Mouse (Mus musculus) intestine, embryonic 16.5 days (tissue): ENCODE measurements around the gene Tubgcp3. TPM values are rescaled to one million over a fixed set of nuclear protein-coding genes. Genes with fewer than 3 reads are reported as not detected.

Experiments
- ATAC-seq: fragments of 200-750 bp; cut with Nextera tagmentation; 2 replicates; pipeline ENCODE4 v1.8.0; 2017; ENCODE audit warnings: moderate TSS enrichment, moderate library complexity
- H3K27ac ChIP-seq: fragments of 300-500 bp; sonication (generic); 2 replicates; pipeline ENCODE4 v1.5.1; 2014; ENCODE audit warnings: mild to moderate bottlenecking, low read length
- H3K27me3 ChIP-seq: fragments of 300-500 bp; sonication (generic); replicated peaks from 2 replicates; pipeline ENCODE4 v1.6.1; 2014; ENCODE audit warnings: low read length, control low read depth, mixed read lengths; ENCODE audit not compliant: control insufficient read depth, insufficient read depth
- H3K36me3 ChIP-seq: fragments of 300-500 bp; sonication (generic); 2 replicates; pipeline ENCODE4 v1.6.1; 2014; ENCODE audit warnings: low read length, control low read depth; ENCODE audit not compliant: control insufficient read depth, insufficient read depth
- H3K4me1 ChIP-seq: fragments of 300-500 bp; sonication (generic); 2 replicates; pipeline ENCODE4 v1.6.1; 2014; ENCODE audit warnings: low read length, control low read depth, mixed read lengths; ENCODE audit not compliant: control insufficient read depth, insufficient read depth
- H3K4me2 ChIP-seq: fragments of 300-500 bp; sonication (generic); 2 replicates; pipeline ENCODE4 v1.6.1; 2014; ENCODE audit warnings: low read depth, low read length, control low read depth
- H3K4me3 ChIP-seq: fragments of 300-500 bp; sonication (generic); 2 replicates; pipeline ENCODE4 v1.5.1; 2014; ENCODE audit warnings: mild to moderate bottlenecking, low read length
- H3K9ac ChIP-seq: fragments of 300-500 bp; sonication (generic); 2 replicates; pipeline ENCODE4 v1.6.1; 2014; ENCODE audit warnings: low read depth, low read length
- H3K9me3 ChIP-seq: fragments of 300-500 bp; sonication (generic); 2 replicates; pipeline ENCODE4 v1.6.1; 2016; ENCODE audit warnings: low read length, control low read depth; ENCODE audit not compliant: control insufficient read depth
- WGBS: fragments of 180-500 bp; shearing (Covaris S2); extraction: QIAGEN DNeasy Blood & Tissue Kit; methylation state at CpG from one replicate; pipeline ENCODE4 v1.1.7; 2014; 5-methylcytosine and 5-hydroxymethylcytosine counted together
- polyA plus RNA-seq: library from polyadenylated mRNA; unstranded; fragments of >200 nt; fragmentation: Nextera tagmentation; extraction: Ambion mirVana; gene quantifications from 2 replicates; pipeline ENCODE4 v1.2.1, GENCODE M21; 2015

Tubgcp3 gene
- 34.4 and 37.6 TPM in 2 replicates for polyA plus RNA-seq

DNA sequence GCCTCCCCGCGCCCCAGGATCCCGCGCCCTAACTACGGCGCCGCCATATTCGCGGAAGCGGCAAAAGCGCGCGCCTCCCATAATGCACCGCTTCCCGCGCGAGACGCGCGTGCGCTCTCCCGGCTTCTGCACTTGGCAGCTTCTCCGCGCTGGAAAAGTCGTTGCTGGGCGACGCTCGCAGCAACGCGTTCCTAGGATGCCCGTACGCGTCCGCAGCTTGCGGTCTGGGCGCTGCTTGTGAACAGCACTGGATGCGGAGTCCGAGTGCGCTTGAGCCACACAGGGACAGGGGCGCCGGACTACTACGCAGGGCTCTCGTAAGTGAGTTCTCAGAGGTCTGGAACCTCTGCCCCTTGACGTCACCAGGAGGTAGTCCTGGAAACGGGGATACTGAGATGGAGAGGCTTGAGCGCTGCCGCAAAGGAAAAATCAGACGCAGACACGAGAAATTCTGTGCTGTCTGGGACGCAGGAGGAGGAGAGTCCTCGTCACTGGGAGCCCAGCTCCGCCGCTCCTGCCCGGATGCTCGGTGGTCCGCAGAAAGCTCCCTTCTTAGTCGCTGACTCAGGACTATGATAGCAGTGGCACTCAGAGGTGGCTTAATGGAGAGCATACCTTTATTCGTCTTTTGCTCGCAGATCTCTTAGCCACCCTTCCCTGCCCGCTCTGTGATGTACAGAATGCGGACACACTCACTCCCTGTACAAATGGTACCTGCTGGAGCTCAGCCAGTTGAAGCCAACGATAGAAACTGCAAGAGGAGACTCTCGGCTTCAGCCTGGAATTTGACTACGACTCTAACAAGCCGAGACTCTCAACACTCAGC lies at the start of gene Tubgcp3:
Gene Tubgcp3, minus strand, starts transcription at position 193 of the 826 bp plus-strand sequence.
- under 1% methylated on average over 65 of the region's 65 CpGs for WGBS
- Histone ChIP-seq H3K9ac (peak within 1 kb of the TSS; percentile 87), H3K4me3 (peak within 1 kb of the TSS; percentile 72), H3K4me1 (peaks cover 9% of the 10 kb centered on the region; the same call in 1 of the 2 replicates), H3K9me3 (no peaks in the 10 kb centered on the region), H3K4me2 (peak within 1 kb of the TSS; percentile 67), H3K36me3 (no peaks in the 10 kb centered on the region), H3K27me3 (no peaks in the 10 kb centered on the region), H3K27ac (peak within 1 kb of the TSS; percentile 36)
- peak; percentile 94 for ATAC-seq

GRCm38 (mm10) chr8:12719091-12719490 lies 47.0 kb upstream of the Tubgcp3 start:
- H3K4me2 ChIP-seq: no peak overlapping the region
- no peaks in the 10 kb centered on the region for H3K36me3 ChIP-seq
- H3K9ac ChIP-seq: no peak overlapping the region
- H3K27me3 ChIP-seq: no peaks in the 10 kb centered on the region
- H3K9me3 ChIP-seq: no peaks in the 10 kb centered on the region
- 52% methylated on average over 9 of the region's 9 CpGs for WGBS
- peaks cover 10% of the 10 kb centered on the region for H3K4me1 ChIP-seq
- no peak overlapping the region for H3K27ac ChIP-seq
- no peak overlapping the region for H3K4me3 ChIP-seq
- ATAC-seq: no peak

DNA sequence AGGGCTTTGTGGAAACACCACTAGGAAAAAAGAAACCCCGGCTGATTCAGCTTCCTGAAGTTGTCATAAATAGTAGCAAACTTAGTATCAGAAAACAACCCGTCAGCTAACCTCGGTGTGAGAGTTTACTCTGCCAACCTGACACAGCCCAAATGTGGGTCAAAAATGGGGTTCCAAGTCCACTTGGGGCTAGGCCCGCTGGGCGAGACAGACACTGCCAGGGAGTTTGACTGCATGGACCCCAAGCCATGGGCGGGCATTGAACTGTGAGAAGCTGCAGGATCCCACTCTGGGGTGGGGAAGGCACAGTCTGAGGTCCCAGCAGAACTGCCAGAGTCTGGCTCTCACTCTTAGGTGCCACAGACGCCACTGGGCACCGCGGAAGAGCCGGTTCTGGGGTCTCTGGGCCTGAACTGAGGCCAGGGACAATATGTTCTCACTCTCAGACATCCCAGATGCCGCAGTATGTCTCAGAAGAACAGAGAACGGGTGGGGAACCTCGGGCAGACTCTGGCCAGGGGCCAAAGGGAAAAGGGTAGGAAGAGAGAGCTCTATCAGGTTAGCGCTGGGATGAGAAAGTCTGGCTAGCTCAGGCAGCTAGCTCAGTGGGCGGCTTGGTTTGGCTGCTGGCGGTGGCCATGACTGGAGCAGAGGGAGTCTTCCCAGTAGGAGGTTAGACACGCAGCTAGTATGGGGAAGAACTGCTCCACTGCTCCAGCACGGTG lies 44.0 kb upstream of the Tubgcp3 start:
- no peak overlapping the region for H3K9ac ChIP-seq
- ATAC-seq: no peak

DNA sequence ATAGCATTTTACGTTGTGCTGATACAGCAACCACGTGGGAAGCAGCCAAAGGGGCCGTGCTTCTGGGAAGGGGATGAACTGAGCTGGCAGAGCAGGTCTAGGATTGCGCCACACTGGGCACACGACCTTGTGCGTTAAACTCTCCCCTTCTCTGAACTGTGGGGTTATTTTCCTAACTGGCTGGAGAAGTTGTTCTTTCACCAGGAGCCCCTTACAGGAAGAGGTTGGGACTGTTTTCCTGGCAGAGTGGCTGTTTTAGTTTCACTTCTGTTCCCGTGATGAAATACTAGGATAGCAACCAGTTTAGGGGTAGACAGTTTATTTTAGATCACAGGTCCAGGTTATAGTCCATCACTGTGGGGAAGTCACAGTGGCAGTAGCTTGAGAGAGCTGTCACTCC lies 39.6 kb upstream of the Tubgcp3 start:
- no peak overlapping the region for H3K27ac ChIP-seq
- H3K27me3 ChIP-seq: no peaks in the 10 kb centered on the region
- peak overlapping the region; percentile 32 for H3K4me2 ChIP-seq
- 0 out of 2 replicates have a peak, but pooled peaks cover 3% of the 10 kb centered on the region for H3K9me3 ChIP-seq
- H3K4me3 ChIP-seq: peak overlapping the region; percentile 19
- ATAC-seq: peak; percentile 75
- no peak overlapping the region for H3K9ac ChIP-seq
- H3K4me1 ChIP-seq: 0 out of 2 replicates have a peak, but pooled peaks cover 4% of the 10 kb centered on the region
- no peaks in the 10 kb centered on the region for H3K36me3 ChIP-seq
- whole genome bisulfite sequencing: 54% methylated on average over 7 of the region's 7 CpGs

More for the DNA sequence above, 44.0 kb upstream of the Tubgcp3 start:
- no peaks in the 10 kb centered on the region for H3K27me3 ChIP-seq
- H3K4me1 ChIP-seq: 0 out of 2 replicates have a peak, but pooled peaks cover 6% of the 10 kb centered on the region
- no peak overlapping the region for H3K4me3 ChIP-seq
- no peak overlapping the region for H3K4me2 ChIP-seq
- WGBS: 80% methylated on average over 18 of the region's 18 CpGs
- no peaks in the 10 kb centered on the region for H3K36me3 ChIP-seq
- 0 out of 2 replicates have a peak, but pooled peaks cover 3% of the 10 kb centered on the region for H3K9me3 ChIP-seq
- no peak overlapping the region for H3K27ac ChIP-seq

DNA sequence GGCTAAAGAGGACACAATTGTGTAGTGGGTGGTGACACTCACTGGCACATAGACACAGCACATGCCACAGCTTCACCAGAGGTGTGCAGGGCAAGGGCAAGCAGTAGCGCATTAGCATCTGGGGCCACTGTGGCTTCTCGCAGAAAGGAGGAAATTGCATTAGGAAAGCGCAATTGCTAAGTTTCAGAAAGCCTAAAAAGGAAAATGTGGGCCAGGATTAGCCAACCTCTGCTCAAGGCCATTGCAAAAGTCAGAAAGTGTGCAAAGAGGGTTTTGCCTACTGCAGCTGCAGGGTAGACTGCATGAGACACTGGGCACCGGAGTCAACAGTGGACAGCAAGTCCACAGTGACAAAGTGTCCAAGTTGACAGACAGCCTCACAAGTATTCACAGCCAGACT lies 31.5 kb upstream of the Tubgcp3 start:
- Histone ChIP-seq H3K4me3 (no peak overlapping the region), H3K4me1 (0 out of 2 replicates have a peak, but pooled peaks cover 3% of the 10 kb centered on the region), H3K27me3 (no peaks in the 10 kb centered on the region), H3K9me3 (no peaks in the 10 kb centered on the region), H3K36me3 (no peaks in the 10 kb centered on the region), H3K9ac (no peak overlapping the region), H3K4me2 (no peak overlapping the region), H3K27ac (no peak overlapping the region)
- ATAC-seq: no peak
- 88% methylated on average over 4 of the region's 4 CpGs for WGBS

GRCm38 (mm10) chr8:12702290-12702689 lies 30.2 kb upstream of the Tubgcp3 start:
- no peak for ATAC-seq
- H3K9ac ChIP-seq: no peak overlapping the region
- no peaks in the 10 kb centered on the region for H3K27me3 ChIP-seq
- no peak overlapping the region for H3K27ac ChIP-seq
- H3K36me3 ChIP-seq: no peaks in the 10 kb centered on the region
- H3K4me3 ChIP-seq: no peak overlapping the region
- no peaks in the 10 kb centered on the region for H3K9me3 ChIP-seq
- 46% methylated on average over 8 of the region's 8 CpGs for WGBS
- no peak overlapping the region for H3K4me2 ChIP-seq
- 0 out of 2 replicates have a peak, but pooled peaks cover 5% of the 10 kb centered on the region for H3K4me1 ChIP-seq

- Histone ChIP-seq H3K4me3 (no peak overlapping the region), H3K9ac (no peak overlapping the region), H3K4me2 (peak overlapping the region; percentile 13), H3K27ac (peak overlapping the region; percentile 26; the same call in 1 of the 2 replicates), H3K9me3 (no peaks in the 10 kb centered on the region), H3K36me3 (no peaks in the 10 kb centered on the region), H3K27me3 (no peaks in the 10 kb centered on the region), H3K4me1 (0 out of 2 replicates have a peak, but pooled peaks cover 8% of the 10 kb centered on the region)
- peak; percentile 78 for ATAC-seq
- 18% methylated on average over 3 of the region's 3 CpGs for WGBS
Measured at GRCm38 (mm10) chr8:12698660-12699277, 26.7 kb upstream of the Tubgcp3 start.

- no peak overlapping the region for H3K4me3 ChIP-seq
- no peaks in the 10 kb centered on the region for H3K4me1 ChIP-seq
- ATAC-seq: no peak
- H3K27me3 ChIP-seq: no peaks in the 10 kb centered on the region
- H3K27ac ChIP-seq: no peak overlapping the region
- no peaks in the 10 kb centered on the region for H3K9me3 ChIP-seq
- 54% methylated on average over 7 of the region's 7 CpGs for WGBS
- no peak overlapping the region for H3K9ac ChIP-seq
- no peaks in the 10 kb centered on the region for H3K36me3 ChIP-seq
- H3K4me2 ChIP-seq: no peak overlapping the region
Measured at GRCm38 (mm10) chr8:12688851-12689250, 16.8 kb upstream of the Tubgcp3 start.

DNA sequence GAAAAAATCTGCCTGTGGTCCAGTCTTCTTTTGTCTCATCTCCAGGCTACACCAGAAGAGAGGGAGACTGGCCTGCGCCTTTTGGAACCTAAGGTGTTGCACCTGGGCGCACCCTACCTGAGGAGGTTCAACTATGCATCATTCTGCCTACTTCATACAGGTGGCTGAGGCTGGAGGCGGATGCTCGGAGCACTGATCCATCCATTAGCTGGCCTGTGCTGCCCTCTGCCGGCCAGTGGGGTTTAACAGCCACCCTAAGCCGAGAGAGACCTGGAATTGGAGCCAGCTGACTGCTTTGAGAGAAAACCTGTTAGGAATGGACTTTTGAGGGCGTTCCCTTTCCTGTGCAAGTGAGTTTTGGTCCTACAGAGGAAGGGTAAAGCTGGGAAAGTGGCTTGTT lies 5.5 kb upstream of the Tubgcp3 start:
- Histone ChIP-seq H3K27ac (no peak overlapping the region), H3K4me3 (no peak overlapping the region), H3K9me3 (no peaks in the 10 kb centered on the region), H3K4me2 (no peak overlapping the region), H3K9ac (no peak overlapping the region), H3K36me3 (no peaks in the 10 kb centered on the region), H3K4me1 (0 out of 2 replicates have a peak, but pooled peaks cover 3% of the 10 kb centered on the region), H3K27me3 (no peaks in the 10 kb centered on the region)
- WGBS: 6% methylated on average over 7 of the region's 7 CpGs
- ATAC-seq: peak; percentile 81
